Comparison of ENCODE assay signal across 12 mouse cellular contexts in the genomic region with DNA sequence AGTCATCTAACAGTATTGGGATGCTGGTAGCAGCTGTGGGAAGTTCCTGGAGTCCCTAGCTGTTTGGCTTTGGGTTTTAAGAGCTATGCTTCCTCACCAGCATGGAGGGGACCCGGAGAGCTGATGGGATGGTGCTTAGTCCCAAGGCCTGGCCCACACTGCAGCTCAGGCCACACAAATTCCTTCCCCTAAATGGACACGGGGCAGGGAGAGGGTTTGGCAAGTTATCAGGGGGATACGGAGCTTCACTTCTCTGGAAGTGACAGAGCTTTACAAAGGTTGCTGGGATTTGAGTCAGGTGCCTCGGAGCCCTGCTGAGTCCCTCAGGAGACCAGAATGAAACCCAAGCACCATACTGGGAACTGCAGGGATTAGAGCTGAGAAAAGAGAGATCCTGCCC. TPM values are rescaled to one million over a fixed set of nuclear protein-coding genes. Genes with fewer than 3 reads are reported as not detected.
"Had no signal": no experiment of that assay in that cellular context is flagged by ENCODE, and none has a peak within 500 bp of the region (broad histone marks: within the 10 kb centered on the region; RNA-seq: fewer than 3 reads in every experiment).

No protein-coding gene starts in this region.

- H3K4me3 ChIP-seq: limb, embryonic 12.5 days; liver, embryonic 13.5 days; lung, embryonic 15.5 days; megakaryocyte, embryonic 14.5 days; midbrain, embryonic 15.5 days had no signal

- H3K36me3 ChIP-seq: limb, embryonic 12.5 days; lung, embryonic 15.5 days; midbrain, embryonic 15.5 days had no signal

- DNase-seq: liver; liver, embryonic 13.5 days; liver, postnatal 0 days; lung, postnatal 14 days; right cerebral cortex, postnatal 14 days; thymus, postnatal 4 days had no signal

- H3K4me2 ChIP-seq: limb, embryonic 12.5 days; liver, embryonic 13.5 days; lung, embryonic 15.5 days; midbrain, embryonic 11.5 days; midbrain, embryonic 15.5 days had no signal

- H3K27me3 ChIP-seq: lung, embryonic 15.5 days had no signal

- H3K27ac ChIP-seq: limb, embryonic 12.5 days; liver, embryonic 13.5 days; lung, embryonic 15.5 days; macrophage; midbrain, embryonic 15.5 days had no signal

- H3K9me3 ChIP-seq: limb, embryonic 12.5 days; liver, embryonic 13.5 days; lung, embryonic 15.5 days; megakaryocyte, embryonic 14.5 days; midbrain, embryonic 15.5 days had no signal

- ATAC-seq: liver, postnatal 0 days; midbrain, embryonic 15.5 days had no signal

- H3K9ac ChIP-seq: liver, embryonic 13.5 days; liver, postnatal 0 days; lung, embryonic 15.5 days; midbrain, embryonic 15.5 days had no signal

RNA-seq across cellular contexts. Expression of gene Tinagl1, which starts 13.6 kb away (rescaled TPM):
- polyA plus RNA-seq: macrophage had no signal

RNA-seq across cellular contexts. Expression of gene Hcrtr1, which starts 22.2 kb away (rescaled TPM):
- polyA plus RNA-seq: limb, embryonic 12.5 days; liver, postnatal 0 days; macrophage had no signal
